Mouse (Mus musculus) bone marrow, adult 2 months (tissue): ENCODE results near the gene Cd44.

ENCODE experiments used
- CTCF ChIP-seq: fragments of 200-500 bp; IDR thresholded peaks from 2 replicates; pipeline ENCODE4 v1.5.1; 2011; ENCODE audit warnings: low read length, control low read depth; ENCODE audit not compliant: control insufficient read depth, insufficient read depth
- POLR2A ChIP-seq: fragments of 200-500 bp; IDR thresholded peaks from 2 replicates; pipeline ENCODE4 v1.6.1; 2011; ENCODE audit warnings: low read depth, mild to moderate bottlenecking, control low read depth, low read length, borderline replicate concordance; ENCODE audit not compliant: control insufficient read depth

DNA sequence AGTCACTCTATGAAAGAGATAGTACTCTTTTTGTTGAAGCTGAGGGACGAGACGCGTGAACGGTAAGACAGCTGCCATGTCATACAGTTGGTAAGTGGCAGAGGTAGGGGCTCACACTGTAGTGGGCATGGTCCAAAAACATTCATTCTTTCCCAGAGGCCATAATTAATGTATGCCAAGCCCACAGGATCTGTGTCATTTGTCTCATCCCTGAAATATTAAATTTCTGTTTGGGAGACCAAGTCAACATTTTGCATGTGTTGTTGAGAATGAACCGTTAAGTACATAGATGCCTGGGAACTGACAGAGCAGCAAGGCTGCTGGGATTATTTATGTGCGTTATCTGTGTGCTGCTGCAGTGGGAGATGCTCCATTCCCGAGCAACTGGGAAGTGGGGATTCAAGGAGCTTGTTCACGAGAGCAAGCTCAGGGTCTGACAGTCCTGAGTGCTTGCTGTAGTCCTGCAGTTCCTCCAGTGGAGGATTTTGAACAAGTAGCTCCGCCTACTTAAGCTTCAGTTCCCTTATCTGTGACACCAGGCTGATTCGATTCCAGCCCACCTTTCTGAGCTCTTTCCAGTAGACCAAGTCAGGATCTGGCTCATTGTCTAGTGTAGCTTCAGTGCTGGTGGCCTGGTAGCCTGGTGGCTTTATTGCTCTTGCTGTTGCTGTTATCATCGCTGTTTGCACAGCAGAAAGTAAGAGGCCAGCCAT, 12.5 kb upstream of the Cd44 start:
- TF ChIP-seq POLR2A (no peak), CTCF (no peak)
